Mouse (Mus musculus): ENCODE measurements at regions not wholly inside any gene's neighbourhood (a gene's known extent, or its start where the extent isn't known, plus 50 kb on each side); places are given as distances from the start of the nearest gene placed in this dataset.

DNA sequence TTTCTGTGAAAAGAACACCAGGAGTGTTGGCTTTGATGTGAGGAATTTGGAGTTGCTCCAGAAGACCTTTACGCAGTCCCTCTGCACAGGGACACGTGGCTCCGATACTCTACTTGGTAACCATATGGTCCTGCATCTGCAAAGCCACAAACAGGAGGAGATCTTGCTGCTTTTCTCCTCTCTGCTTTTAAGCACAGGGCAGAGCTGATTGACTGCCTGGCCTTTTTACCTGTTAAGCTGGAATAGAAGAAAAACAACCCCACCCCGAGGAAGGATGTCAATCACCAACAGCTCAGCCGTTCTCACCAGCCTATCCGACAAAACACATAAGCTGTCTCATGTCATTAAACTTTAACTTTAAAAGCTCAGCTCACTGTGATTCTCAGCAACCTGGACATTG is 106.8 kb upstream of the Kit start:
- TF ChIP-seq EP300 (IDR thresholded peaks at IDR 0.05; ENCODE audit: low read depth in 1 of 2, low read length in 2 of 2) (no peak), MAX (IDR thresholded peaks at IDR 0.05; ENCODE audit: low read length) (no peak), MAZ (IDR thresholded peaks at IDR 0.05; ENCODE audit: low read depth, low read length) (no peak), CTCF (IDR thresholded peaks at IDR 0.05 in 2 of 3, conservative IDR thresholded peaks at IDR 0.05 in 1 of 3; ENCODE audit: control insufficient read depth in 1 of 3, insufficient read depth in 1 of 3, low read depth in 2 of 3, low read length in 3 of 3, poor library complexity in 1 of 3, severe bottlenecking in 1 of 3) (no peak), POLR2A (IDR thresholded peaks at IDR 0.05; ENCODE audit: control insufficient read depth in 1 of 2, insufficient read depth in 1 of 2, low read depth in 1 of 2, low read length in 2 of 2, poor library complexity in 1 of 2) (no peak), UBTF (IDR thresholded peaks at IDR 0.05; ENCODE audit: borderline replicate concordance, insufficient read depth, low read depth, low read length) (no peak), SMC3 (IDR thresholded peaks at IDR 0.05; ENCODE audit: low read depth, low read length) (no peak), ZC3H11A (IDR thresholded peaks at IDR 0.05; ENCODE audit: low read depth, low read length) (no peak)

Measured in MEL (cell line).